Mouse (Mus musculus) adrenal gland, postnatal 4 days (tissue): Measurements from ENCODE around the gene Doc2a. TPM values are rescaled to one million over a fixed set of nuclear protein-coding genes. Genes with fewer than 3 reads are reported as not detected.
"Not testable (repeated sequence)": the region's sequence is repeated elsewhere in the genome, so short reads cannot be mapped to it uniquely, and the experiment has no call there.

Experiments
- DNase-seq, 2 experiments: peaks; one replicate each; pipeline ENCODE4 v3.0.0; 2021 to 2022; ENCODE audit warnings: low spot score in 2 of 2, mixed read lengths in 2 of 2
- total RNA-seq, 2 experiments: library from RNA; stranded (reverse); gene quantifications; 2 replicates each; pipeline ENCODE4 v1.2.3; 2021

Gene Doc2a
- total RNA-seq, 2 experiments from 2014 or later, result 3.1 to 3.6 TPM

DNA sequence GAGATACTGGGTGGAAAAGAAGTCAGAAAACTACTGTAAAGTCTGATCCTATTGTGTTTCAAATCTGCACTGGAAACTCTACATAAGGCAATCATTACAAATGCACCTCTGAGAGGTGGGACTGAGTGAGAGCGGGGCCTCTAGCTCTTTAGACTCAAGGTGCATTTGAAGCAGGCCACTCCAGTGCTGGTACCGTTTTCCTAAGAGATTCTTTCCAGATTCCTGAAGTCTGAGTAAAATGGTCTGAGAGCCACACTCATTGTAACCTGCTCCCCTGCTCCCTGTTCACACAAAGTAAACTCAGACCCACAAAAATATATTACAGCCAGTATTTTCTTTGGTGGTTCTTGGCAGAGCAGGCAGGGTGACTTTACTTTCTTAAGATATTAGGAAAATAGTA lies 20.3 kb downstream of the Doc2a start:
- no peak for DNase-seq

DNA sequence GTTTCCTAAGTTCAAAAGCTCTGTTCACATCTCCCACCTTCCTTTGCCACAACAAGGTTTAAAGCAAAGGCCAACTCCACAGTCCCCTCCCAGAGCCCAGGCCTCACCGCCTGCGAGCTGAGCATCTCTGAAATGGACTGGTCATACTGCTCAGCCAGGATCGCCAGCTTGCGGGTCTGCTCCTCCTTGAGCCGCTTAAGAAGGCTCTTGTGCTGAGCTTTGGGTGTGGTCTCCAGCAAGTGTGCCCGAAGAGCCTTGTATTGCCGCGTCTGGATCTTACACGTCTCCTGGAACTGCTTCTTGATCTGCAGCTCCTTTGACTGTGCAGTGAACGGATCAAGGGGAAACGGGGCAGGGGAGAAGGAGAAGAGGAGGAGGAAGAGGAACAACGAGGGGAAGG lies 20.8 kb downstream of the Doc2a start:
- no peak for DNase-seq

DNA sequence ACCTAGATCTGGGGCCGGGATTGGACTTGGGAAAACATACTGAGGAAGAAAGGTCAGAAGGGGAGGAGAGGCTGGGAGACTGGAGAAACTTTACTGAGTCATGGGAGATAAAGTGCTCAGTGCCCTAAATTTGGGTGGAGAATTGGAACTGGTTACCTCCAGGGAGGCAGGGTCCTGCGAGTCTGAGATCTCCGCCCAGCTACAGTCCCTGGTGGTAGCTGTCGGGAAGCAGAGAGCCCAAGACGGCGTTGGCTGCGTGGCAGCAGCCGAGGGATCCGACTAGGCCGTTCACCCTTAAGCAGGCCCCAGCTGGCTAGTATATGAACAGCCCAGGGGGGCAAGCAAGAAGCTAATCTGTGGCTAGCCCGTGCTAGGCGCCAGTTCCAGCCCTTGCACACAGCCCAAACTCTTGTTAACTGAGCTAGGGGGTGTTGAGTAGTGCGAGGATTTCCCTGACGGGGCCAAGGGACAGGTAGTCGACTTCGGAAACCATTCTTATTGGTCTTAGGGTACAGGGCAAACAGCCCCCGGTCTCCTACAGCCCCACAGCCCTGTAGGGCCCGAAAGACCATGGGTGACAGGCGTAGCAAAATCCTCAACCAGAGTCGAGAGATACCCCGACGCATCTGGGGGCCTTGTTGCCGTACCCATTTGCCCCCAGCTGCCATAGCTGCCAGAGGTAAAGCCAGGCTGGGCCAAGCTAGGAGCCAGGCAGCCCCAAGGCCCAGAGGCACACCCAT lies 22.7 kb downstream of the Doc2a start:
- no peak for DNase-seq

DNA sequence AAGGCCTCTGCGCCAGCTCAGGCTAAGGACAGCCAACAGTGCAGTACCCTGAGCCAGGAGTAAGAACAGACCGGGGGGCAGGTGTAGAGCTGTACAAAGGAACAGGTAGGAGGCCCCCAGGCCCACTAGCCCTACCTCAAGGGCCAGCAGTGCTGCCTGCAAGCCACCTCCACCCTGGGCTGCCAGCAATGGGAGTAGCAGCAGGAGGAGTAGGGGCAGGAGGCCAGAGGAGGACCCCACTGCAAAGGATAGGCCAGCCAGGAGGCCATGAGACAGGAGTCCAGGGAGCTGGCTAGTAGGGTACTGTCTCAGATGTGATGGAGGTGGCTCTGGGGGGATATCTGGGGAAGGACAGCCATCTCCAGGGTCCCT lies 23.3 kb downstream of the Doc2a start:
- DNase-seq, result no peak

DNA sequence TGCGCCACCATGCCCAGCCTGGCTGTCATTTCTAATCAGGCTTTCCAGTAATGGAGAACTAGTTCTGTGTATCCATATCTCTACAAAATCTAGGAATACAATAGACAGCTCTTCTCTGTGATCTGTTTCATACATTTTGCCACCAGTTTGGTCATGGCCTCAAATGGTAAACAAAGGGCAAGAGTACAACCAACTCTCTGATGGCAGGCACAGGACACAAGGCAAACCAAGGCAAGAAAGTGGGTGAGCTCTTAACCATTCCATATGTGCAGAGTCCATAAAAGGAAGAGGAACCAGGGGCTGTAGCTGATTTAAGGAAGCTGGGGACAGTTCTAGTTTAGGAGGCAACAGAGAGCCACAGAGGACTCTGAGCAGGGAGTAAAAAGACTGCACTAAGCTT lies 30.0 kb downstream of the Doc2a start:
- no peak for DNase-seq

DNA sequence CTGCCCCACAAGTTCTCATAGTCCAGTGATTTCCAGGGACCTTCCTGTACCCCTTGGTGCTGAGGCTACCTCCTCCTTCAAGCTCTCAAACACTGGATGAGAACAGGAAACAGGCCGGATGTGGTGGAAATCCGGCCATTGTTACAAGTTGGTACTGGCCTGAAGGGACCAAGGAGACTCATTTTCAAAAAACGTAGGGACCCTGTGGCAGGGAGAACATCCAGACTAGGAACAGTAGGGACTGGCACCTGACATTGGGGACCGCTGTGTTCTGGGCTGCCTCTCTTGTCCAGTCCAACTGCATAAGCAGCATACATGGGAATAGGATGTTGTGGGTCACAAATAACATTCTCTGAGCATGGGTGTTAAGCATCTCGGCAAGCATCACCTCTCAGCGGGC lies 33.8 kb downstream of the Doc2a start:
- no peak for DNase-seq

DNA sequence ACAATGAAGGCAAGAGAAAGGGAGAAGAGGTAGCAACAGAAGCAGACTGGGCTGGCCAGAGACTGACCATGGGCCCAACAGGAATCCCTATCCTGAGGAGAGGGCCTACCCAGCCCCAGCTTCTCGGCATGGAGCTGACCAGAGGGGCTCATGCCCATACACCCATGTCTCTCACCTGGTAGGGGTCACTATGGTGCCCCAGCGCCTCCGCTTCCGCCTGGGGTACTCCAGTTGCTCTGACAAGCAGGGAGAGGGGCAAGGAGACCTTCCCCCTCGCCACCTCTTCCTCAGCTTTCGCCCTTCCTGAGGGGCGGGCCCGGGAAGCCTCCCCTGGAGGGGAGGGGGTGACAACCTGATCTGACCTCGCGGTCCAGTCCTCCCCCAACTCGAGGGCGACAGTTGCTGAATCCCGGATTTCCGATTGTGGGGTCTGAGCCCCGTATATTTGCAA lies 36.5 kb downstream of the Doc2a start:
- DNase-seq, result no peak

DNA sequence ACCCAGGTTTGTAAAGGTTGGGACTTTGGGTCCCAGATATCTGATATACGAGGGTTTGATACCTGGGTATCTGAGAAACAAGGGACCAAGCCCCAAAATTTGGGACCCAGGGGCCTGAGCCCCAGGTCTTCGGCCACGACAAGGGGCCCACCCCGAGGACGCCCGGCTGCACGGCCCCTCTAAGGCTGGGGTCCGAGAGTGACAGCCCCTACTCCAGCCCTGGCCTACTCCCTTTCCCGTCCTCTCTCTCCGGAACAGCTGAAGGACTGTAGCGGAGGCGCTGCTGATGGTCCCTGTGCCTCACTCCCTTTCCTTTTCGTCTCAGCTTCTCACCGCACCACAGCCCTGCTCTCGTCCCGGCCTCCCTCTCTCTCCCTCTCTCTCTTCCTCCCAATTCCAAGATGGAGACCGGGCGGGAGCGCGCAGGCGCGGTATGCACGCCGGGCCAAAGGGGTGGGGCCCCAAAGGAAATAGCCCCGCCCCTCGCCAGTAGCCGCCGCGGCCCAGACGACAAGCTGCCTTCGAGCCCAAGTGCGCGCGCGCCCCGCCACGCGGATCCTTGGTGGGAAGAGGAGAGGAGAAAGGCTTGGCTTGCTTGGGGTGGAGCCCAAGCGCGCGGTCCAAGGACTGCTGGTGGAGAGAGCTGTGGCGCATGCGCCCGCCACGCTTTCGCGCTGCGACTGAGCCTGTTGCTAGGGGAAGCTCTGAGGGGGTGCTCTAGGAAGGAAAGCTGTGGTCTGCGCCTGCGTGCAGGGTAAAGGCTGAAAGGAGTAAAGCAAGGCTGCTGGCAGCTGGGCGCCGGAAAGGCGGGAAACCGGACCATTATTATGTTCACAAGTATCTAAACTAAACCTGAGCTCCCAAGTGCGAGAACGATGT lies 37.3 kb downstream of the Doc2a start, which contains the start of gene Taok2:
Gene Taok2, minus strand, starts transcription at position 418 of the 879 bp plus-strand sequence.
- peak; percentile 95 to 99 for DNase-seq

DNA sequence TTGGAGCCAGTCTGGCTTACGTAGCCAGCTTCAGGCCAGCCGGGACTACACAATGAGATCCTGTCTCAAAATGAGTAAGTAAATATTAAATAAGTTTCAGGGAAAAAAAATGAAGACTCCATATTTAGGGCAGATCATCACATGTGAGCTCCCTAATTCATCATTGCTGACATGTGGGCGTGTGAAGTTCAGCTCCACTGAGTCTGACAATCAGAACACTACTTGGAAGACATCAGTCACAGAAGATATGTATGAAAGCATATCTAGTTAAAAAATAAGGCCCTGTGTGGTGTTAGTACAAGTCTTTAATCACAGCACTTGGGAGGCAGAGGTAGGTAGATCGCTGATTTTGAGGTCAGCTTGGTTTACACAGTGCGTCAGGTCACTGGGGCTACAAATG lies 40.1 kb downstream of the Doc2a start:
- DNase-seq, result no peak

DNA sequence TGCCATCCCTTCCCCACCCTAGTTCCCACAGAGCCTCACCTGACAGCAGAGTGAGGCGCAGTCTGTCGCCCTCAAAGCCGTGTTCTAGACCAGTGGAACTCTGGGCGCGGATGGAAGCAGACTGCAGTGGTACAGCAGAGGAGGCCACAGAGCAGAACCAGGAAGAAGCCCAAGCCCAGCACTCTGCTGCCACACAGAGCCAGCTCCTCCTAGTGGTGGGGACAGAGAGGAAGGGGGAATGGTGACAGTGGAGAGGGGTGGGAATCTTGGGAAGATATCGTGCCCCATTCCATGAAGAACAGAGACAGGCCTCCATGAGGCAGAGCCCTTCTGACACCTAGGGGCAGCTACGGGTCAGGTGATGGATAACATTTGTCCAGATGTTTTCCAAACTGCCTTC lies 41.6 kb downstream of the Doc2a start:
- no peak for DNase-seq

DNA sequence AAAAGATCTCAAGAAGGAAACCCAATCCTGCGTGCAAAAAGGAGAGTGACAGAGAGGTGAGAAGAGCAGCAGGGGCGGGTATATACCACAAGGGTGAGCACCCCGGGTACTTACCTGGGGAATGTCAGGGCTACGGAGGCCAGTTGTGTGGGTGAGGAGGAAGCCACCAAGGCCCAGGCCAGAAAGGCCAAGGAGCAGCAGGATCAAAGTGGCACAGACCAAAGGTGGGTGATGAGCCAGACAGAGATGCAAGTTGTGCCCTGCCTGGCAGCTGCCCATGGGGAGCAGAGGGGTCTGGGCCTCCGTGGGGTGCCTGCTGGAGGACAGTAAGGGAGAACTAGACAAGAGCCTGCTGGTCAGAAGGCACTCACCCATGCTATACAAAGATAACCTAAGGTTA lies 49.7 kb downstream of the Doc2a start:
- DNase-seq, result no peak

DNA sequence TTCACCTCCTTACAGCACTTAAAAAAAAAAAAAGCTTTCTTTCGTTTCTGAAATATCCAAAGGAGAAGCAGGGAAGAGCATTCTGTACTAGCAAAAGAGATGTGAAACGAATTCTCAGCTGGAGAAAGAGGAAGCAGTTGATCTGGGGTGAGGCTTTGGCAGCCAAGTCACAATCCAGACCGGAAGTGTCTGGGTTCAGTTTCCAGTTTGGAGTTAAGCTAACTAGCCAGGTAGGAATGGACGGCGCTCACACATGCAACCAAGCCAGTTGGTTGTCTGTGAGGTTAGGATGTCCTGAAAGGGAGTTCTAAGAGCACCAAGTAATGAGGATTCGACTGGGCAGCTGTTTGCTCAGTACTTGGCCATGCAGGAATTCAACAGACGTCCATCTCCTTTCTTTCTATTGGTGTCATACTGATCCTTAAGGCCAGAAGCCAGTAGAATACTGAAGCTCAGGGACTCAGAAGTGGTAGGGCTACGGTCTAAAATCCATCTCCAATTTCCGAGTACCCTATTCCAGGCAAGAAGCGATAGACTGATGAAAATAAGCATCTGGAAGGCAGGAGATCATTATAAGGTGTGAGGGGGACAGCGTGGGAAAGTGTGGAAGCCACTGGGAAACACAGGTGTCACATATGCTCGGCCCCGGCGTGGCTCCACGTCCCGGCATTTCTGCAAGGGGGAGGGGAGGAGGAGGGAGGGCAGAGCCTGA lies 50.3 kb downstream of the Doc2a start:
- no peak for DNase-seq

DNA sequence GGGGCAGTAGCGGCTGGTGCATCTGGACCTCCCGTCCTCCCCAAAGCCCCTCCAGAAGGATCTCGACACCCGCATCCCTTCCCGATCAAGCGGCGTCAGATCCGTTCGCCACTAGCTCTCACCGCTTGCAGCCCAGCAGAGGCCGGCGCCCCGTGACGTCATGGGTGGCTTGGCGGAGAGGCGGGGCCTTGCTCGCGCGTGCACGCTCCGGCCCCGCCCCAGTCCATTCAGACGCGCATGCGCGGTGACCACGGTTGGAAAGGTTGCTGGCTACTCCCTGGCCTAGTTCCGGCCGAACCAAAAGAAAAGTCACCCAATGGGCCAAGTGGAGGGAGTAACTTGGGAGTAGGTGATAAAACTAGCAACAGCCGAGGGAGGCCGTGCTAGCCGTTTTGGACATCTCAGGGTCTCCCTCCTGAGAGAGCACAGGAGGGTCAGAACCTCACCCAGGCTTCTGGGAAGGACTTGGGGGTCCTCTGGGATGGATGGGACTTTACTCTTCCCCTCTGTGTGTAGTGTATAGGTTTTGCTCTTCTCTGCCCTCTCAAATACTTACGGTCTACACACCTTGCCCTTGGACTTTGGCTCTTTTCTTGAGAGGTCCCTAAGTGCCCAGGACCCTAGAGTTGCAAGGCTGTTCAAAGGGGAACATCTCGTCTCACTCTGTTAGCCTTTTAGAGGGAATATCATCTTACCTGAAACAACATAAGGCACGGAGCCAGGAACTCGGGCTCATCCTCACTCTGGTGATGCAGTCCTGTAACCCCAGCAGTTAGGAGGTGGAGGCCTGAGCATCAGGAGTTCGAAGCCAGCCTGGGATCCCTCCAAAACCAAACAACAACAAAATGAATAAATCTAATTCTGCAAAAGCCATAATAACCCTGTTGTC lies 51.1 kb downstream of the Doc2a start:
- DNase-seq, result peak; percentile 99

DNA sequence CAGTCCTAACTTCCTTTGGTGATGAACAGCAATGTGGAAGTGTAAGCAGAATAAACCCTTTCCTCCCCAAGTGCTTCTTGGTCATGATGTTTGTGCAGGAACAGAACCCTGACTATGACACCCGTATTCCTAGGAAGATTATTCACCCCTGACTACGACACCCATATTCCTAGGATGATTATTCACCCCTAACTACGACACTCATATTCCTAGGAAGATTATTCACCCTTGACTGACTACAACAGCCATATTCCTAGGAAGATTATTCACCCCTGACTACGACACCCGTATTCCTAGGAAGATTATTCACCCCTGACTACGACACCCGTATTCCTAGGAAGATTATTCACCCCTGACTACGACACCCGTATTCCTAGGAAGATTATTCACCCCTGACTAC lies 52.6 kb downstream of the Doc2a start:
- DNase-seq, result not testable (repeated sequence)

Other genes with a start within 250 kb of the Doc2a start
- gene Nupr1, start 216.6 kb upstream of the Doc2a start, total RNA-seq, result 10 to 100 TPM in 1 of 2 experiments, 1 to 10 TPM in 1; 7.5 to 15.3 TPM
- 10 to 100 TPM; 30.4 to 33.5 TPM for gene Sgf29, start 198.1 kb upstream of the Doc2a start, total RNA-seq
- 10 to 100 TPM; 24.0 to 45.6 TPM for gene Sult1a1, start 171.0 kb upstream of the Doc2a start, total RNA-seq
- 10 to 100 TPM; 85.4 to 98.8 TPM for gene Bola2, start 152.0 kb upstream of the Doc2a start, total RNA-seq
- 10 to 100 TPM; 18.4 to 18.9 TPM for gene Slx1b, start 151.6 kb upstream of the Doc2a start, total RNA-seq
- gene Coro1a, start 139.6 kb upstream of the Doc2a start, total RNA-seq, result 10 to 100 TPM; 15.5 to 18.9 TPM
- gene Mapk3, start 87.8 kb upstream of the Doc2a start, total RNA-seq, result 100 to 1,000 TPM; 162 to 172 TPM
- 1 to 10 TPM; 9.3 to 9.5 TPM for gene Gdpd3, start 81.1 kb upstream of the Doc2a start, total RNA-seq
- gene Ypel3, start 70.5 kb upstream of the Doc2a start, total RNA-seq, result 100 to 1,000 TPM; 112 to 122 TPM
- under 1 TPM; 0.65 to 0.90 TPM for gene Tbx6, start 65.9 kb upstream of the Doc2a start, total RNA-seq
- 100 to 1,000 TPM; 134 to 142 TPM for gene Ppp4c, start 54.9 kb upstream of the Doc2a start, total RNA-seq
- 10 to 100 TPM; 16.7 to 18.0 TPM for gene Fam57b, start 49.7 kb upstream of the Doc2a start, total RNA-seq
- not detected for gene 4930451I11Rik, start 15.8 kb upstream of the Doc2a start, total RNA-seq
- 10 to 100 TPM; 32.3 to 41.4 TPM for gene Hirip3, start 14.6 kb downstream of the Doc2a start, total RNA-seq
- gene Ino80e, start 15.0 kb downstream of the Doc2a start, total RNA-seq, result 10 to 100 TPM; 49.7 to 51.9 TPM
- 100 to 1,000 TPM; 104 to 108 TPM for gene Taok2, start 37.3 kb downstream of the Doc2a start, total RNA-seq
- gene Tmem219, start 75.5 kb downstream of the Doc2a start, total RNA-seq, result 10 to 100 TPM; 34.9 to 39.0 TPM
- 10 to 100 TPM; 27.3 to 28.5 TPM for gene Kctd13, start 81.5 kb downstream of the Doc2a start, total RNA-seq
- gene Asphd1, start 102.2 kb downstream of the Doc2a start, total RNA-seq, result 1 to 10 TPM; 3.0 to 3.7 TPM
- 10 to 100 TPM; 97.6 to 97.9 TPM for gene Sez6l2, start 103.1 kb downstream of the Doc2a start, total RNA-seq
- 10 to 100 TPM; 86.8 to 91.0 TPM for gene Cdipt, start 128.5 kb downstream of the Doc2a start, total RNA-seq
- 1 to 10 TPM; 1.9 to 2.5 TPM for gene Cdiptos, start 128.7 kb downstream of the Doc2a start, total RNA-seq
- gene Mvp, start 167.2 kb downstream of the Doc2a start, total RNA-seq, result 10 to 100 TPM; 67.1 to 68.4 TPM
- gene Pagr1b, start 169.1 kb downstream of the Doc2a start, total RNA-seq, result 1 to 10 TPM; 3.5 to 8.3 TPM
- gene Pagr1a, start 169.9 kb downstream of the Doc2a start, total RNA-seq, result 10 to 100 TPM; 12.4 to 15.4 TPM
- gene Gm42742, start 173.7 kb downstream of the Doc2a start, total RNA-seq, result 10 to 100 TPM; 34.8 to 36.6 TPM
- 10 to 100 TPM in 1 of 2 experiments, 1 to 10 TPM in 1; 7.4 to 11.1 TPM for gene Prrt2, start 173.8 kb downstream of the Doc2a start, total RNA-seq
- gene Maz, start 179.6 kb downstream of the Doc2a start, total RNA-seq, result 100 to 1,000 TPM; 240 to 256 TPM
- 10 to 100 TPM; 45.2 to 45.9 TPM for gene Kif22, start 195.1 kb downstream of the Doc2a start, total RNA-seq
- 100 to 1,000 TPM in 1 of 2 experiments, not detected in 1; 137 TPM for gene Zg16, start 239.9 kb downstream of the Doc2a start, total RNA-seq
- gene AI467606, start 243.9 kb downstream of the Doc2a start, total RNA-seq, result 1 to 10 TPM; 1.9 to 2.0 TPM